Mouse (Mus musculus) CH12.LX (cell line): ENCODE data around the gene Usp49. TPM values are rescaled to one million over a fixed set of nuclear protein-coding genes. Genes with fewer than 3 reads are reported as not detected.

ENCODE experiments used
- DNase-seq: peaks from one replicate; pipeline ENCODE4 v3.0.0-alpha.2; 2013; ENCODE audit errors: extremely low read depth
- H3K27ac ChIP-seq: 2 replicates; pipeline ENCODE4 v1.5.1; 2012; ENCODE audit warnings: low read depth, mild to moderate bottlenecking, control low read depth, moderate library complexity; ENCODE audit not compliant: insufficient read depth
- H3K27me3 ChIP-seq: replicated peaks from 2 replicates; pipeline ENCODE3; 2012; ENCODE audit warnings: inconsistent platforms
- H3K36me3 ChIP-seq, 2 experiments: replicated peaks in 1 of 2; 2 replicates each; pipeline versions ENCODE3 to v1.6.1; 2012; ENCODE audit warnings: inconsistent platforms in 1 of 2, low read length in 1 of 2, mild to moderate bottlenecking in 1 of 2, mixed read lengths in 1 of 2, moderate library complexity in 1 of 2; ENCODE audit not compliant: control insufficient read depth in 1 of 2, insufficient read depth in 1 of 2
- H3K4me1 ChIP-seq, 2 experiments: 2 replicates each; pipeline ENCODE4 v1.6.1; 2012; ENCODE audit warnings: inconsistent platforms in 1 of 2, moderate library complexity in 1 of 2; ENCODE audit not compliant: insufficient read depth in 2 of 2, control insufficient read depth in 1 of 2
- H3K4me2 ChIP-seq: 2 replicates; pipeline ENCODE4 v1.6.1; 2012; ENCODE audit warnings: low read depth, mild to moderate bottlenecking, control low read depth; ENCODE audit not compliant: poor library complexity, insufficient read depth, severe bottlenecking
- H3K4me3 ChIP-seq, 3 experiments: fragments of 150-350 bp in 1 of 3; sonication (generic) in 1 of 3; replicated peaks in 1 of 3; 2 replicates each; pipeline versions ENCODE3 to v1.5.1; 2011 to 2012; ENCODE audit warnings: low read depth in 2 of 3, low read length in 2 of 3, mild to moderate bottlenecking in 2 of 3, moderate library complexity in 2 of 3, control low read depth in 1 of 3, improper control_type of control experiment in 1 of 3, inconsistent platforms in 1 of 3, mixed read lengths in 1 of 3; ENCODE audit not compliant: poor library complexity in 1 of 3
- H3K79me2 ChIP-seq: replicated peaks from 2 replicates; pipeline ENCODE4 v1.6.1; 2012; ENCODE audit warnings: mild to moderate bottlenecking, moderate library complexity; ENCODE audit not compliant: control insufficient read depth, poor library complexity, insufficient read depth, severe bottlenecking; ENCODE audit errors: extremely low read depth
- H3K9ac ChIP-seq: 2 replicates; pipeline ENCODE4 v1.6.1; 2012; ENCODE audit warnings: low read depth, mild to moderate bottlenecking, control low read depth, moderate library complexity; ENCODE audit not compliant: insufficient read depth
- H3K9me3 ChIP-seq: replicated peaks from 2 replicates; pipeline ENCODE3; 2012; ENCODE audit warnings: low read length, inconsistent platforms, mixed read lengths
- CHD1 ChIP-seq: IDR thresholded peaks from 2 replicates; pipeline ENCODE4 v1.6.1; 2012; ENCODE audit warnings: low read depth, low read length, improper control_type of control experiment, inconsistent platforms
- CTCF ChIP-seq, 2 experiments: IDR thresholded peaks in 1 of 2; conservative IDR thresholded peaks in 1 of 2; 2 replicates each; pipeline ENCODE4 v1.5.1; 2011 to 2012; ENCODE audit warnings: low read depth in 2 of 2, low read length in 2 of 2, improper control_type of control experiment in 1 of 2, inconsistent platforms in 1 of 2, mild to moderate bottlenecking in 1 of 2, moderate library complexity in 1 of 2
- EP300 ChIP-seq: IDR thresholded peaks from 2 replicates; pipeline ENCODE4 v1.6.1; 2011; ENCODE audit warnings: low read length, improper control_type of control experiment
- ETS1 ChIP-seq: conservative IDR thresholded peaks from 2 replicates; pipeline ENCODE4 v1.6.1; 2012; ENCODE audit warnings: low read depth, mild to moderate bottlenecking, inconsistent platforms, low read length, improper control_type of control experiment, moderate library complexity
- HCFC1 ChIP-seq: IDR thresholded peaks from 2 replicates; pipeline ENCODE4 v1.6.1; 2012; ENCODE audit warnings: low read depth, mild to moderate bottlenecking, inconsistent platforms, low read length, improper control_type of control experiment
- IRF4 ChIP-seq: IDR thresholded peaks from 2 replicates; pipeline ENCODE4 v1.6.1; 2014; ENCODE audit warnings: low read depth, mild to moderate bottlenecking, inconsistent platforms, low read length, improper control_type of control experiment
- MEF2A ChIP-seq: IDR thresholded peaks from 2 replicates; pipeline ENCODE4 v1.6.1; 2014; ENCODE audit warnings: low read depth, mild to moderate bottlenecking, inconsistent platforms, low read length, improper control_type of control experiment, borderline replicate concordance
- MXI1 ChIP-seq: IDR thresholded peaks from 2 replicates; pipeline ENCODE4 v1.6.1; 2011; ENCODE audit warnings: mild to moderate bottlenecking, low read depth, low read length, improper control_type of control experiment
- NRF1 ChIP-seq: IDR thresholded peaks from 2 replicates; pipeline ENCODE4 v1.6.1; 2014; ENCODE audit warnings: low read depth, mild to moderate bottlenecking, inconsistent platforms, low read length, improper control_type of control experiment, moderate library complexity
- POLR2A ChIP-seq: IDR thresholded peaks from 2 replicates; pipeline ENCODE4 v1.6.1; 2011; ENCODE audit warnings: low read depth, mild to moderate bottlenecking, improper control_type of control experiment, low read length
- SMC3 ChIP-seq: IDR thresholded peaks from 2 replicates; pipeline ENCODE4 v1.6.1; 2011; ENCODE audit warnings: low read depth, low read length, improper control_type of control experiment
- USF2 ChIP-seq: conservative IDR thresholded peaks from 2 replicates; pipeline ENCODE4 v1.6.1; 2011; ENCODE audit warnings: low read depth, low read length, improper control_type of control experiment
- ZC3H11A ChIP-seq: IDR thresholded peaks from 2 replicates; pipeline ENCODE4 v1.6.1; 2012; ENCODE audit warnings: low read depth, mild to moderate bottlenecking, inconsistent platforms, low read length, improper control_type of control experiment
- ZMIZ1 ChIP-seq: IDR thresholded peaks from 2 replicates; pipeline ENCODE4 v1.6.1; 2012; ENCODE audit warnings: low read depth, mild to moderate bottlenecking, inconsistent platforms, low read length, improper control_type of control experiment
- dilution Hi-C: fragments of 300-500 bp; cut with MboI; formaldehyde crosslinking; loops from 2 replicates; pipeline ENCODE4 v1.14.3; 2020; ENCODE audit warnings: low sequenced_read_pairs; ENCODE audit not compliant: extremely low pct_unique_long_range_greater_than_20kb, extremely low pct_ligation_motif_present
- in situ Hi-C: fragments of 300-500 bp; cut with MboI; formaldehyde crosslinking; loops from 3 replicates; pipeline ENCODE4 v1.14.3; 2019; ENCODE audit warnings: low sequenced_read_pairs, low pct_ligation_motif_present, low pct_unique_long_range_greater_than_20kb, mixed read lengths
- polyA plus RNA-seq: library from polyadenylated mRNA; unstranded; fragments of >175 nt; gene quantifications from 2 replicates; pipeline ENCODE4 v1.2.1, GENCODE M21; 2012; ENCODE audit warnings: low read depth; ENCODE audit not compliant: insufficient read length
- total RNA-seq, 2 experiments: library from RNA; depleted of rRNA; stranded (reverse); fragments of 300-350 nt in 1 of 2; fragments of >200 nt in 1 of 2; gene quantifications; 2 replicates each; pipeline ENCODE4 v1.2.3; 2012 to 2014

The Usp49 gene
- total and polyA plus RNA-seq, 3 experiments = 2.6 to 4.3 (median 3.4) TPM

- no peak overlapping the region for H3K4me2 ChIP-seq
- H3K36me3 ChIP-seq = peaks cover 3 to 18% of the 10 kb centered on the region in 2 experiments
- H3K4me1 ChIP-seq = peaks cover 4 to 20% of the 10 kb centered on the region in 2 experiments; a peak in 2 of 4 replicates
- dilution Hi-C loops (no loop called here), in situ Hi-C loops (no loop called here)
- H3K9me3 ChIP-seq = no peaks in the 10 kb centered on the region
- H3K4me3 ChIP-seq = no peak overlapping the region
- H3K9ac ChIP-seq = no peak overlapping the region
- H3K79me2 ChIP-seq = 0 out of 2 replicates have a peak, but pooled peaks cover 2% of the 10 kb centered on the region
- no peak overlapping the region for H3K27ac ChIP-seq
- no peak for TF ChIP-seq ZC3H11A
- TF ChIP-seq POLR2A = no peak
- DNase-seq = no peak
- H3K27me3 ChIP-seq = no peaks in the 10 kb centered on the region
Observed at GRCm38 (mm10) chr17:47632181-47632840, 1.8 kb downstream of the Usp49 start.

GRCm38 (mm10) chr17:47633999-47634770, 3.7 kb downstream of the Usp49 start:
- H3K36me3 ChIP-seq = peaks cover 3 to 14% of the 10 kb centered on the region in 2 experiments
- TF ChIP-seq ZC3H11A (no peak), IRF4 (no peak), ZMIZ1 (no peak), HCFC1 (no peak), CHD1 (no peak), MEF2A (no peak), ETS1 (no peak), NRF1 (no peak), USF2 (no peak)
- H3K27ac ChIP-seq = no peak overlapping the region
- H3K4me2 ChIP-seq = no peak overlapping the region
- H3K4me1 ChIP-seq = peaks cover 0 to 8% of the 10 kb centered on the region in 2 experiments; a peak in 2 of 4 replicates
- H3K4me3 ChIP-seq = no peak overlapping the region
- in situ Hi-C loops = no loop called here
- H3K9ac ChIP-seq = no peak overlapping the region
- no peak for DNase-seq
- no peaks in the 10 kb centered on the region for H3K79me2 ChIP-seq
- H3K9me3 ChIP-seq = no peaks in the 10 kb centered on the region
- H3K27me3 ChIP-seq = no peaks in the 10 kb centered on the region
- dilution Hi-C loops = no loop called here

- Histone ChIP-seq H3K36me3 (no peaks in the 10 kb centered on the region), H3K4me1 (no peaks in the 10 kb centered on the region), H3K9ac (no peak overlapping the region), H3K4me2 (no peak overlapping the region), H3K4me3 (no peak overlapping the region), H3K79me2 (no peaks in the 10 kb centered on the region), H3K9me3 (no peaks in the 10 kb centered on the region), H3K27me3 (no peaks in the 10 kb centered on the region), H3K27ac (no peak overlapping the region)
- dilution Hi-C loops = no loop called here
- DNase-seq = peak; percentile 5
- in situ Hi-C loops = no loop called here
- no peak for TF ChIP-seq ETS1
- peak; percentile 7; the same call in 1 of the 2 replicates for TF ChIP-seq SMC3
- no peak for TF ChIP-seq EP300
- peak in 1 of 2 experiments; percentile 55; a peak in 2 of 4 replicates for TF ChIP-seq CTCF (conservative IDR thresholded peaks at IDR 0.05 in 1 of 2, IDR thresholded peaks at IDR 0.05 in 1 of 2; ENCODE audit: low read depth in 2 of 2, low read length in 2 of 2)
- TF ChIP-seq MXI1 = no peak
Observed at GRCm38 (mm10) chr17:47642992-47643391, 12.5 kb downstream of the Usp49 start.
